ENCODE assay signal across 8 mouse cellular contexts in the genomic region with DNA sequence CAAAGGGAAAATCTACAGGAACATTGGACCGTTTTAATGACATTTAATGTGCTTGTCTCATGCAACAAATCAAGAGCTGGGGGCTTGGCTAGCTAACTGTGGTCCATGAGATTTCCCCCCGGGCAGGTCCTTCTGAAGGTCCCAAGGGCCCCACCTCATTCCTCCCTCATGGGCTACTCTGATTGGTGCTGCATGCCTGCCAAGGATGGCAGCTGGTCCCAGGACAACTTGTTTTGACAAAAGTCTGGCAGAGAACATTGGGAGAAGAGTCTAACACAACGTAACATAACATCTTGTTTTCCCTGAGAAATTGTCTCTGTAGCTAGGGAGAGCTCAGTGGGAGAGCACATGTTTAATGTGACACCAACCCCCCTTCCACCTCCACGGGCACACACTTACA.
DNase-seq lines count a peak whose midpoint lies in the region; ATAC-seq lines count a peak whose summit lies in the region.

No protein-coding gene starts in this region.

- H3K4me2 ChIP-seq in kidney, embryonic 16.5 days (replicated peaks; ENCODE audit: low read depth, low read length): no peak overlapping the region
- H3K4me2 ChIP-seq in heart, embryonic 11.5 days: no peak overlapping the region

- no peaks in the 10 kb centered on the region for H3K9me3 ChIP-seq in kidney, embryonic 16.5 days (ENCODE audit: low read length)
- 0 out of 2 replicates have a peak, but pooled peaks cover 2% of the 10 kb centered on the region for H3K9me3 ChIP-seq in heart, embryonic 11.5 days (replicated peaks; ENCODE audit: control insufficient read depth, low read length)

- peaks cover 38% of the 10 kb centered on the region for H3K4me1 ChIP-seq in kidney, embryonic 16.5 days (ENCODE audit: insufficient read depth, low read length)
- peaks cover 34% of the 10 kb centered on the region for H3K4me1 ChIP-seq in heart, embryonic 11.5 days (ENCODE audit: control insufficient read depth, insufficient read depth, low read length)

- 35% methylated on average over 4 of the region's 4 CpGs for WGBS in kidney, embryonic 16.5 days
- WGBS in heart, embryonic 11.5 days (ENCODE audit: insufficient replicate concordance): 65% methylated on average over 4 of the region's 4 CpGs

- H3K27me3 ChIP-seq in kidney, embryonic 16.5 days (ENCODE audit: insufficient read depth, low read length): no peaks in the 10 kb centered on the region
- H3K27me3 ChIP-seq in heart, embryonic 11.5 days (ENCODE audit: control insufficient read depth, insufficient read depth, low read length): no peaks in the 10 kb centered on the region

- no peaks in the 10 kb centered on the region for H3K36me3 ChIP-seq in kidney, embryonic 16.5 days (ENCODE audit: insufficient read depth, low read length)
- H3K36me3 ChIP-seq in heart, embryonic 11.5 days (ENCODE audit: control insufficient read depth, insufficient read depth, low read length): no peaks in the 10 kb centered on the region

- no peak for ATAC-seq in kidney, embryonic 16.5 days (ENCODE audit: low FRiP score, low TSS enrichment)
- no peak for ATAC-seq in heart, embryonic 11.5 days (replicated peaks; ENCODE audit: insufficient number of reproducible peaks, low FRiP score, low TSS enrichment)
- no peak for ATAC-seq in inflammation-experienced regulatory T-cells, adult 6 months

- no peak overlapping the region for H3K4me3 ChIP-seq in kidney, embryonic 16.5 days (ENCODE audit: low read length)
- H3K4me3 ChIP-seq in heart, embryonic 11.5 days (ENCODE audit: low read depth, low read length): no peak overlapping the region

- H3K9ac ChIP-seq in kidney, embryonic 16.5 days (replicated peaks; ENCODE audit: low read length): no peak overlapping the region
- H3K9ac ChIP-seq in heart, embryonic 11.5 days (ENCODE audit: low read depth, low read length): no peak overlapping the region

- no peak for DNase-seq in kidney, postnatal 10 days
- DNase-seq in cerebellum, adult 9-11 months: peak; percentile 57
- peak; percentile 38 to 48 for DNase-seq in layer of hippocampus, postnatal 25 days (ENCODE audit: extremely low spot score in 1 of 2, low spot score in 1 of 2)
- DNase-seq in B cell, adult 2 months: no peak
- DNase-seq in spleen, adult 12 weeks (ENCODE audit: low spot score): no peak

- peak overlapping the region; percentile 87; the same call in 1 of the 2 replicates for H3K27ac ChIP-seq in kidney, embryonic 16.5 days (ENCODE audit: low read length)
- peak overlapping the region; percentile 30; the same call in 1 of the 2 replicates for H3K27ac ChIP-seq in heart, embryonic 11.5 days (ENCODE audit: low read depth, low read length)

Comparison
In these comparisons a context has a peak if more than half of its experiments do, and no peak if none do; other contexts are left out.
1. DNase-seq: peak in cerebellum, adult 9-11 months (single experiment) and layer of hippocampus, postnatal 25 days (2 of 2); none in kidney, postnatal 10 days (single experiment), B cell, adult 2 months (0 of 2) and spleen, adult 12 weeks (single experiment).